Mouse (Mus musculus) heart, embryonic 12.5 days (tissue): ENCODE measurements at regions not wholly inside any gene's neighbourhood (a gene's known extent, or its start where the extent isn't known, plus 50 kb on each side); places are given as distances from the start of the nearest gene placed in this dataset.

Experiments
- ATAC-seq: fragments of 200-750 bp; cut with Nextera tagmentation; 2 replicates; pipeline ENCODE4 v1.8.0; 2017; ENCODE audit warnings: moderate TSS enrichment, moderate library complexity; ENCODE audit not compliant: insufficient number of reproducible peaks, low FRiP score
- H3K27ac ChIP-seq: fragments of 300-500 bp; sonication (generic); 2 replicates; pipeline ENCODE4 v1.5.1; 2016; ENCODE audit warnings: mild to moderate bottlenecking, moderate library complexity; ENCODE audit not compliant: poor library complexity, severe bottlenecking
- H3K27me3 ChIP-seq: fragments of 300-500 bp; sonication (generic); replicated peaks from 2 replicates; pipeline ENCODE4 v1.6.1; 2016; ENCODE audit warnings: mild to moderate bottlenecking, moderate library complexity
- H3K36me3 ChIP-seq: fragments of 300-500 bp; sonication (generic); 2 replicates; pipeline ENCODE4 v1.6.1; 2016; ENCODE audit warnings: mild to moderate bottlenecking, moderate library complexity
- H3K4me1 ChIP-seq: fragments of 300-500 bp; sonication (generic); replicated peaks from 2 replicates; pipeline ENCODE4 v1.6.1; 2016; ENCODE audit warnings: mild to moderate bottlenecking
- H3K4me2 ChIP-seq: fragments of 300-500 bp; sonication (generic); 2 replicates; pipeline ENCODE4 v1.6.1; 2016; ENCODE audit warnings: mild to moderate bottlenecking, moderate library complexity
- H3K4me3 ChIP-seq: fragments of 300-500 bp; sonication (generic); 2 replicates; pipeline ENCODE4 v1.5.1; 2016; ENCODE audit warnings: mild to moderate bottlenecking
- H3K9ac ChIP-seq: fragments of 300-500 bp; sonication (generic); 2 replicates; pipeline ENCODE4 v1.6.1; 2016; ENCODE audit warnings: mild to moderate bottlenecking, moderate library complexity
- H3K9me3 ChIP-seq: fragments of 300-500 bp; sonication (generic); replicated peaks from 2 replicates; pipeline ENCODE4 v1.6.1; 2016; ENCODE audit warnings: mild to moderate bottlenecking, moderate library complexity
- WGBS: fragments of 180-500 bp; shearing (Covaris S2); methylation state at CpG from one replicate; pipeline ENCODE4 v1.1.7; 2016; 5-methylcytosine and 5-hydroxymethylcytosine counted together

- Histone ChIP-seq H3K36me3 (no peaks in the 10 kb centered on the region), H3K4me3 (no peak overlapping the region), H3K27me3 (no peaks in the 10 kb centered on the region), H3K4me1 (no peaks in the 10 kb centered on the region), H3K9ac (no peak overlapping the region), H3K27ac (no peak overlapping the region), H3K4me2 (no peak overlapping the region), H3K9me3 (no peaks in the 10 kb centered on the region)
- no peak for ATAC-seq
- 61% methylated on average over 5 of the region's 5 CpGs for WGBS
Measured at GRCm38 (mm10) chr17:64229225-64229976, 102.3 kb downstream of the Pja2 start.

GRCm38 (mm10) chr17:64214599-64214998 is 117.1 kb downstream of the Pja2 start:
- Histone ChIP-seq H3K4me2 (peak overlapping the region; percentile 8; the same call in 1 of the 2 replicates), H3K27me3 (no peaks in the 10 kb centered on the region), H3K36me3 (no peaks in the 10 kb centered on the region), H3K9ac (no peak overlapping the region), H3K9me3 (no peaks in the 10 kb centered on the region), H3K27ac (peak overlapping the region; percentile 66), H3K4me3 (no peak overlapping the region), H3K4me1 (peaks cover 15% of the 10 kb centered on the region)
- peak; percentile 78; the same call in 1 of the 2 replicates for ATAC-seq
- 16% methylated on average over 7 of the region's 7 CpGs for WGBS

GRCm38 (mm10) chr17:64213251-64213650 is 118.5 kb downstream of the Pja2 start:
- WGBS = 72% methylated on average over 4 of the region's 4 CpGs
- H3K4me2 ChIP-seq = no peak overlapping the region
- H3K4me3 ChIP-seq = no peak overlapping the region
- H3K27me3 ChIP-seq = no peaks in the 10 kb centered on the region
- no peaks in the 10 kb centered on the region for H3K36me3 ChIP-seq
- H3K9me3 ChIP-seq = no peaks in the 10 kb centered on the region
- ATAC-seq = no peak
- no peak overlapping the region for H3K27ac ChIP-seq
- peaks cover 26% of the 10 kb centered on the region for H3K4me1 ChIP-seq
- no peak overlapping the region for H3K9ac ChIP-seq

GRCm38 (mm10) chr17:64211281-64211680 is 120.4 kb downstream of the Pja2 start:
- no peak overlapping the region for H3K4me3 ChIP-seq
- H3K36me3 ChIP-seq = no peaks in the 10 kb centered on the region
- no peaks in the 10 kb centered on the region for H3K27me3 ChIP-seq
- WGBS = 85% methylated on average over 8 of the region's 8 CpGs
- peaks cover 32% of the 10 kb centered on the region for H3K4me1 ChIP-seq
- no peak overlapping the region for H3K4me2 ChIP-seq
- H3K27ac ChIP-seq = no peak overlapping the region
- no peak for ATAC-seq
- H3K9ac ChIP-seq = no peak overlapping the region
- H3K9me3 ChIP-seq = no peaks in the 10 kb centered on the region

- no peak for ATAC-seq
- H3K27ac ChIP-seq = no peak overlapping the region
- 50% methylated on average over 5 of the region's 5 CpGs for WGBS
Measured at GRCm38 (mm10) chr17:64210366-64210765, 121.3 kb downstream of the Pja2 start.

GRCm38 (mm10) chr17:64209640-64210039 is 122.1 kb downstream of the Pja2 start:
- no peak for ATAC-seq

More at GRCm38 (mm10) chr17:64210366-64210765, 121.3 kb downstream of the Pja2 start:
- Histone ChIP-seq H3K4me3 (no peak overlapping the region), H3K36me3 (no peaks in the 10 kb centered on the region), H3K27me3 (no peaks in the 10 kb centered on the region), H3K9me3 (no peaks in the 10 kb centered on the region), H3K9ac (no peak overlapping the region), H3K4me2 (no peak overlapping the region), H3K4me1 (peaks cover 32% of the 10 kb centered on the region)

GRCm38 (mm10) chr17:64208152-64208855 is 123.4 kb downstream of the Pja2 start:
- Histone ChIP-seq H3K27me3 (no peaks in the 10 kb centered on the region), H3K4me3 (no peak overlapping the region), H3K36me3 (no peaks in the 10 kb centered on the region), H3K9me3 (no peaks in the 10 kb centered on the region), H3K4me2 (no peak overlapping the region), H3K27ac (no peak overlapping the region), H3K4me1 (peaks cover 23% of the 10 kb centered on the region), H3K9ac (no peak overlapping the region)
- WGBS = 62% methylated on average over 13 of the region's 13 CpGs
- no peak for ATAC-seq

More at GRCm38 (mm10) chr17:64209640-64210039, 122.1 kb downstream of the Pja2 start:
- no peak overlapping the region for H3K27ac ChIP-seq
- peaks cover 28% of the 10 kb centered on the region for H3K4me1 ChIP-seq
- H3K9me3 ChIP-seq = no peaks in the 10 kb centered on the region
- no peak overlapping the region for H3K4me2 ChIP-seq
- 83% methylated on average over 10 of the region's 10 CpGs for WGBS
- no peaks in the 10 kb centered on the region for H3K27me3 ChIP-seq
- H3K36me3 ChIP-seq = no peaks in the 10 kb centered on the region
- no peak overlapping the region for H3K4me3 ChIP-seq
- H3K9ac ChIP-seq = no peak overlapping the region

GRCm38 (mm10) chr17:64206196-64206718 is 125.5 kb downstream of the Pja2 start:
- H3K27ac ChIP-seq = no peak overlapping the region
- H3K9me3 ChIP-seq = no peaks in the 10 kb centered on the region
- H3K9ac ChIP-seq = no peak overlapping the region
- no peak overlapping the region for H3K4me2 ChIP-seq
- no peaks in the 10 kb centered on the region for H3K27me3 ChIP-seq
- no peaks in the 10 kb centered on the region for H3K36me3 ChIP-seq
- peaks cover 23% of the 10 kb centered on the region for H3K4me1 ChIP-seq
- no peak overlapping the region for H3K4me3 ChIP-seq
- WGBS = 67% methylated on average over 14 of the region's 14 CpGs
- ATAC-seq = no peak

GRCm38 (mm10) chr17:64203611-64204010 is 128.1 kb downstream of the Pja2 start:
- Histone ChIP-seq H3K27ac (no peak overlapping the region), H3K27me3 (no peaks in the 10 kb centered on the region), H3K36me3 (no peaks in the 10 kb centered on the region), H3K9me3 (no peaks in the 10 kb centered on the region), H3K9ac (no peak overlapping the region), H3K4me2 (no peak overlapping the region), H3K4me1 (peaks cover 8% of the 10 kb centered on the region; the same call in 1 of the 2 replicates), H3K4me3 (no peak overlapping the region)
- ATAC-seq = no peak
- WGBS = 52% methylated on average over 7 of the region's 7 CpGs

GRCm38 (mm10) chr17:64202248-64202647 is 129.5 kb downstream of the Pja2 start:
- H3K4me1 ChIP-seq = no peaks in the 10 kb centered on the region
- no peaks in the 10 kb centered on the region for H3K27me3 ChIP-seq
- H3K4me2 ChIP-seq = no peak overlapping the region
- H3K27ac ChIP-seq = no peak overlapping the region
- no peak overlapping the region for H3K9ac ChIP-seq
- 84% methylated on average over 6 of the region's 6 CpGs for WGBS
- no peak overlapping the region for H3K4me3 ChIP-seq
- no peak for ATAC-seq
- H3K36me3 ChIP-seq = no peaks in the 10 kb centered on the region
- no peaks in the 10 kb centered on the region for H3K9me3 ChIP-seq

- Histone ChIP-seq H3K9ac (no peak overlapping the region), H3K36me3 (no peaks in the 10 kb centered on the region), H3K27me3 (no peaks in the 10 kb centered on the region), H3K4me1 (no peaks in the 10 kb centered on the region), H3K27ac (no peak overlapping the region), H3K9me3 (no peaks in the 10 kb centered on the region), H3K4me2 (no peak overlapping the region), H3K4me3 (no peak overlapping the region)
- no peak for ATAC-seq
- WGBS = 87% methylated on average over 5 of the region's 5 CpGs
Measured at GRCm38 (mm10) chr17:64201609-64202008, 130.1 kb downstream of the Pja2 start.
